Mouse (Mus musculus) olfactory bulb, adult 2 months (tissue): ENCODE results near the gene Ppp1r11. TPM values are rescaled to one million over a fixed set of nuclear protein-coding genes. Genes with fewer than 3 reads are reported as not detected.

Experiments used
- H3K27ac ChIP-seq: fragments of 200-500 bp; 2 replicates; pipeline ENCODE4 v1.5.1; 2012; ENCODE audit warnings: low read depth, low read length; ENCODE audit not compliant: insufficient read depth
- H3K4me1 ChIP-seq: fragments of 200-500 bp; 2 replicates; pipeline ENCODE4 v1.6.1; 2012; ENCODE audit warnings: low read length; ENCODE audit not compliant: control insufficient read depth, insufficient read depth
- H3K4me3 ChIP-seq: fragments of 200-500 bp; 2 replicates; pipeline ENCODE4 v1.5.1; 2012; ENCODE audit warnings: mild to moderate bottlenecking, low read depth, low read length, moderate library complexity; ENCODE audit not compliant: insufficient read depth
- CTCF ChIP-seq: fragments of 200-500 bp; IDR thresholded peaks from 2 replicates; pipeline ENCODE4 v1.5.1; 2012; ENCODE audit warnings: low read depth, mild to moderate bottlenecking, low read length, moderate library complexity; ENCODE audit not compliant: insufficient read depth
- POLR2A ChIP-seq: fragments of 200-500 bp; IDR thresholded peaks from 2 replicates; pipeline ENCODE4 v1.6.1; 2012; ENCODE audit warnings: mild to moderate bottlenecking, low read depth, low read length, moderate library complexity; ENCODE audit not compliant: insufficient read depth
- WGBS: fragments of 180-500 bp; shearing (Covaris S2); methylation state at CpG from one replicate; pipeline ENCODE4 v1.1.7; 2018; 5-methylcytosine and 5-hydroxymethylcytosine counted together
- polyA plus RNA-seq: library from polyadenylated mRNA; stranded (reverse); fragments of >200 nt; gene quantifications from 2 replicates; pipeline ENCODE4 v1.2.4, GENCODE M21; 2012; ENCODE audit warnings: low replicate concordance; ENCODE audit not compliant: missing spikeins, insufficient read depth, insufficient read length

The Ppp1r11 gene
- polyA plus RNA-seq, 1 experiment = not detected

DNA sequence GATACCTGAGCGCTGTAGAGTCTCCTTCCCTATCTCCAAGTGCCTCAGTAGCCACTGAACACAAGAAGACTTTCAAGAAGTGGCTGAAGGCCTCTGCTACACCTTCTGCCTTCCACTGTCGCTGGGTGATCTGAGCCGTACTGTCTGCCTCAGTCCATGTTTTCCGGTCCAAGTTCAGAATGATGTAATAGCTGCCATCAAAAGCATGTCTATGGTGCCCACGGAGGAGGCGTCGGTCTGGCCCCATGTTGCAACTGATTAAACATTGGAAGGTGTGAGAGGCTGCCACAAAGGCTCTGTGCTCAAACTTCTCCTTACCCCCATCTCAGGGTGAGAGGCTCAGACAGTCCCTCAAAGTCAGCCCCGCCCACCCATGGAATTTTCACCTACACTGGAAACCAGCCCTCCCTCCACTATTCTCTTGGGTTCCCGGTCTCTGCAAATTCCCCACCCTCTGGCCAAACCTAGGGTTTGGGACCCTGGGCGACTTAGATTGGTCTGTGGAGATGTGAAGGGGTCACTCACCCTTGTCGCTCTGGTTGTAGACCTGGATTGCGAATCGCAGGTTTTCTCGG, 18.9 kb upstream of the Ppp1r11 start:
- TF ChIP-seq POLR2A (no peak), CTCF (no peak)
- H3K4me1 ChIP-seq = no peaks in the 10 kb centered on the region
- H3K27ac ChIP-seq = no peak overlapping the region
- no peak overlapping the region for H3K4me3 ChIP-seq
- WGBS = 85% methylated on average over 14 of the region's 14 CpGs

DNA sequence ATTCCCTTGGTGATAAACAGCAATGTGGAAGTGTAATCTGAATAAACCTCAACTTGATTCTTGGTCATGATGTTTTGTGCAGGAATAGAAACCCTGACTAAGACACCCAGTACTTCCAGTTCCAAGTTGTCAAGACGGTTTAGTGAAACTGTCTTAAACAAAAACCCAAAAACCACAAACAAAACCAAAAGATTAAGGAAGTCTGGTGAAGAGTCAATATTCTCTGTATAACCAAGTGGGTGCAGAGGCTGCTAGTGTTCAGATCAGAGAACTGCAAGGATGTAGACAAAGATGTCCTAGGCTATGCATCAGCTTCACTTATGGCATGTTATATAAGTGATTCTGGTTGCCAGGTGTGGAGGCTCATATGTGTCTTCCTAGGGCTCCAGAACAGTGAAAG, 15.3 kb upstream of the Ppp1r11 start:
- no peak overlapping the region for H3K27ac ChIP-seq
- no peaks in the 10 kb centered on the region for H3K4me1 ChIP-seq
- no peak overlapping the region for H3K4me3 ChIP-seq
- TF ChIP-seq POLR2A (no peak), CTCF (no peak)
- WGBS = 79% methylated on average over 1 of the region's 1 CpGs

DNA sequence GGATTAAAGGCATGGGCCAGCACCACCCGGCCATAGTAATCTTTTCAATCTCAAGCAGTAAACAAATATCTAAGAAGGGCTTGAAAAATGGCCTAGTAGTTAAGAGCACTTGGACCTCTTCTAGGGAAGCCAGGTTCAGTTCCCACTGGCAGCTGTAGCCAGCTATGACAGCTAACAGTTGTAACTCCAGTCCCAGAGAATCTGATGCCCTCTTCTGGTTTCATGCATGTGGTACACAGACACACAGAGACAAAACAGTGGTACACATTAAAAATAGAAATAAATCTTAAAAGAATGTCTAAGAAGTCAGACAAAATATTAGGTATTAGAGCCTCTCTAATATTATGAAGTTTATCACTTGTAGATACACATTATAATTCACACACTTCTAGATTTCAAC, 9.6 kb upstream of the Ppp1r11 start:
- 76% methylated on average over 1 of the region's 1 CpGs for WGBS
- TF ChIP-seq CTCF (no peak), POLR2A (no peak)
- no peak overlapping the region for H3K27ac ChIP-seq
- H3K4me1 ChIP-seq = peaks cover 4% of the 10 kb centered on the region; the same call in 1 of the 2 replicates
- no peak overlapping the region for H3K4me3 ChIP-seq

DNA sequence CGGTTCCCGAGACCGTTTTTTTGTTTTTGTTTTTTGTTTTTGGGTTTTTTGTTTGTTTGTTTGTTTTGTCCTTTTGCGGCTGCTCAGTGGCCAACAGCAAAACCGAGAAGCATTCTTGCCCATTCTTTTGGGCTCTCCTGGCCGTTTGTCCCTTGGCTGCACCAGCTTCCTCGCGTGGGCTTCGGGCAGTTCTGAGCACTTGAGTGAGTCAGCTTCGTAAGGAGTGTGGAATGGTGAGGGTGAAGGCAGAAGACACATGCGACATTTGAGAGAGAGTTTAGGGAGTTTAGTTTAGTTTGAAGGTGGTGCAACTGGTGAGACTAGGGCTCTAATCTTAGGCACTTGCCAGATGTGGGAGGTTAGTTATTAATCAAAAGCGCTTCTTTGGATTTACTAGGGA, 7.3 kb upstream of the Ppp1r11 start:
- H3K4me3 ChIP-seq = peak overlapping the region; percentile 88
- TF ChIP-seq CTCF = no peak
- TF ChIP-seq POLR2A = no peak
- H3K27ac ChIP-seq = 0 out of 2 replicates have a peak overlapping the region, but pooled peaks have one; percentile 37
- H3K4me1 ChIP-seq = peaks cover 4% of the 10 kb centered on the region; the same call in 1 of the 2 replicates
- 6% methylated on average over 12 of the region's 12 CpGs for WGBS

DNA sequence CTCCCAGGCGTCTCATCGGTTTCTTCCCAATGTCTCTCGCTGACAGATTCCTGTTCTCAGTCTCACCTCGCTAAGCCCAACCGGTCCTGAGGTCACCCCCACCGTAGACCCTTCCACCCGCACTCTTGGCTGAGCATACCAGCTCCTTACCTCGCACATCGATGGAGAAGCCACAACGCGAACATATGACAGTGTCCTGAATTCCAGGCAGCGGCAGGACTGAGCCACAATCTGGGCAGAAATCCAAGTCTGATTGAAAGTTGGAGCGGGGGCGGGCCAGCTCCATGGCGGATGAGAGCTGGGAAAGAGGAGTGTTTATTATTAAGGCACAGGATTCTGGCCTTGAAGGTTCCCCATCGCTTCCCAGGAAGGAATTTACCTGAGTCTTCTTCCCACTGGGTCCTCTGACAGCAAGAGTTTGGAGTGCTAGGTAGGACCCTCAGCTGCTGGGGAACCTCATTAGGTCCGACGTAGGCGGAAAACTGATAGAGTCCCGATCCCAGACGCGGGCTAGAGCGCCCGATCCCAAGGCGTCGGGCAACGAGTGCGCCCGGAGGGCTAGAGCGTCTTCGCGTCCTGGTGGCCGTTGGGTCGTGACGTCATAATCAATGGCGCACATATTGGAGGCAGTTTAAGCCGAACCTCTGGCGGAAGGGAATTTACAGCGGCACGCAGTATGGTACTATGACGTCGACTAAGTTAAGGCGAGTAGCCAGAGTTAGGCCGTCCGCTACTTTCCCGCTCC, 6.6 kb upstream of the Ppp1r11 start, which contains the start of the genes Znrd1 and Znrd1as:
Znrd1 (minus strand) TSS at position 561 of the 745 bp plus-strand sequence.
Znrd1as (plus strand) TSS at position 594 of the 745 bp plus-strand sequence.
- WGBS = under 1% methylated on average over 46 of the region's 46 CpGs
- TF ChIP-seq POLR2A (no peak; the same call in 1 of the 2 replicates), CTCF (no peak)
- Histone ChIP-seq H3K27ac (peak within 1 kb of the TSS; percentile 79), H3K4me3 (peak within 1 kb of the TSS; percentile 88), H3K4me1 (peaks cover 4% of the 10 kb centered on the region; the same call in 1 of the 2 replicates)

DNA sequence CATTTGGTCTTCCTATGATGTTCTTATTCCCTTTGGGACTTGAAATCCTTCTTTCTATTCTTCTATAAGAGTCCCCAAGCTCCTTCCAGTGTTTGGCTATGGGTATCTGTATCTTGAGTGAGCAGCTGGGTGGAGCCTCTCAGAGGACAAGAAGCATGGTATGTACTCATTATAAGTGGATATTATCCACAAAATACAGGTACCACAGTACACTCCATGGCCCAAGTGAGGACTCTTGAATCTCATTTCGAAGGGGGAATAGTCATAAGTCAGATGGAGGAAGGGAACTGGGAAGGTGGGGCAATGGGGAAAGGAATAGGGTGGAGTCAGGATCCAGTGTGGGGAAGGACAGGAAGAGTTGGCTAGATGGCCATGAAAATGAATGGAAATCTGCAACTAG, 1.5 kb upstream of the Ppp1r11 start:
- TF ChIP-seq CTCF (no peak), POLR2A (no peak)
- Histone ChIP-seq H3K27ac (no peak overlapping the region), H3K4me3 (no peak overlapping the region), H3K4me1 (peaks cover 7% of the 10 kb centered on the region; the same call in 1 of the 2 replicates)
- WGBS = 100% methylated on average over 1 of the region's 1 CpGs

DNA sequence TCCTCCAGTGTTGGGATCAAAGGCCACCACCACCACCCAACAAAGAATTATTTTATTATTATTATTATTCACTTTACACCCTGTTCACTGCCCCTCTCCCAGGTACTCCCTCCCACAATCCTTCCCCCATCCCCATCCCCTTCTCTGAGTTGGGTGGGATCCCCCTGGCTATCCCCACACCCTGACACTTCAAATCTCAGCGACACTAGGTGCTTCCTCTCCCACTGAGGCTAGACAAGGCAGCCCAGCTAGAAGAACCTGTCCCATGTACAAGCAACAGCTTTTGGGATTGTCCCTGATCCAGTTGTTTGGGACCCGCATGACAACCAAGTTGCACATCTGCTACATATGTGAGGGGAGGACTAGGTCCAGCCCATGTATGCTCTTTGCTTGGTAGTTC, 1.1 kb upstream of the Ppp1r11 start:
- Histone ChIP-seq H3K27ac (no peak overlapping the region), H3K4me1 (peaks cover 7% of the 10 kb centered on the region; the same call in 1 of the 2 replicates), H3K4me3 (no peak overlapping the region)
- TF ChIP-seq CTCF = no peak
- no peak for TF ChIP-seq POLR2A
- WGBS = 92% methylated on average over 2 of the region's 2 CpGs

DNA sequence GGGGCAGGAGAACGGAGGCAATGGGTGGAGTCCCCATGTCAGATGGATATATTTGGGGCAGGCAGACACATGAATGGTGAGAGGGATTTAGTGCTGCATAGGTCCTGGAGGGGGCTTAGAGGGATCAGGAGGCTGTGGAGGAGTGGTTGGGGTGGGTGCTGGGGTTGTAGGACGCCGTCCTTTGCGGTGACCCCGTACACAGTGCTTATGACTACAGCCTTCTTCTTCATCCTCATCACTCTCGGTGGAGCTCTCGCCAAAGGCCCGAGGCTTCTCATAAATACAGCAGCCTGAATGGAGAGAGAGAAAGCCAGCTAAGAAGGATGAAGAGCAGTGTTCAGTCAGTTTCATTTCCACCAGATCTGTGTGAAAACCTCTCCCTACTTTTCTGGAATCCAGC, 2.3 kb downstream of the Ppp1r11 start:
- Histone ChIP-seq H3K4me1 (peaks cover 11% of the 10 kb centered on the region; the same call in 1 of the 2 replicates), H3K27ac (no peak overlapping the region), H3K4me3 (no peak overlapping the region)
- 92% methylated on average over 8 of the region's 8 CpGs for WGBS
- no peak for TF ChIP-seq CTCF
- TF ChIP-seq POLR2A = no peak

DNA sequence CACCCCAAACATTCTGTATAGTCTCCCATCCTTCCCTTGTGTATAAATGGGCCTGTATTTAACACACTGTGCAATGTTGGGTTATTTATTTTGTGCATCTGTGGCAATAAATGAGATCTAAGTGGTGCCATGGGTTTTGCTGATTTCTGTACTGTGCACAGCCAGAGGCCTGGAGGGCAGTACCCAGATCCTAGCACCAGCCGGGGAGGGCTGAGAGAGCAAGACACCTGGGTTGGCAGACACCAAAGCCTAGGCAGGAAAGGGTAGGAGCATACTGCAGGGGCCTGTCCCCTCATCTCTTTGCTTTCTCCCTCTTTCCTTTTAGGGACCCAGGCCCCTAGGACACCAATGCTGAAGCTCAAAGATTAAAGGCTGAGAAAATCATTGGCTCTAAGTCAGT, 3.3 kb downstream of the Ppp1r11 start:
- Histone ChIP-seq H3K27ac (no peak overlapping the region), H3K4me1 (peaks cover 12% of the 10 kb centered on the region), H3K4me3 (no peak overlapping the region)
- 90% methylated on average over 1 of the region's 1 CpGs for WGBS
- TF ChIP-seq POLR2A (no peak), CTCF (no peak)
